Mouse (Mus musculus): ENCODE measurements around the gene Igfbp6.

Gene Igfbp6

DNA sequence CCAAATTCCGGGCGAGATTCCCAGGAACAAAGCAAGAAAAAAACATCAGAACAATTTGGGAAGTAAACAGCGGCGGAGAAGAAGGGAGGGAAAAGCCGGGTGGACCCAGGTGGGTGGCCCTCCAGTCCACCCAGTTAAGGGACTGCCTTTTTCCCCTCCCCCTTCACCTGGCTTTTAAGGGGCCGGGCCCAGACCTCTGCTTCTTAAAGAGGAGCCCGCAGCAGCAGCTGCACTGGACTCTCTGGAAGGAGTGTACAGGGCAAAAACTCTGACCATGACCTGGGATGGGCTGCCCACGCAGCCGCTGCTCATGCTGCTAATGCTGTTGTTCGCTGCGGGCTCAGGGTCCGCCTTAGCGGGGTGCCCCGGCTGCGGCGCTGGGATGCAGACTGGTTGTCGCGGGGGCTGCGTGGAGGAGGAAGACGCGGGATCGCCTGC is at the start of gene Igfbp6:
TSS of gene Igfbp6 (plus strand) at position 89 of the 438 bp plus-strand sequence.
- DNase-seq (ENCODE audit: low read depth) = no peak

DNA sequence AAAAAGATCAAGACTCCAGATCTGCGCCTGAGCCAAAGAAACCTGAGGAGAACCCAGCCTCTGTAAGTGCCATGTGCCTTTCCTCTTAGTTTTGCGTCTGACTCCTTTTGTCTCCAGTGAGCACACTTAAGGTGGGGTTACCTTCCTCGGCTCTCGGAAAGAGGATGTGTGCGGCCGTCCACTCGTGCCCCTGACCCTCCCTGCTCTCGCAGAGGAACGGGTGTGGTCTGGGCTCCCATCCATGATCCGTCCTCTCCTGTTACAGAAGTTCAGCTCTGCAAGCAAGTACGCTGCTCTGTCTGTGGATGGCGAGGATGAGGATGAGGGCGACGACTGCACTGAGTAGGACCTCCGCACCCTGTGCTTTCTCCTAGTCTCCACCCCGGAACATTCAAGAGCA is 49.2 kb upstream of the Igfbp6 start:
- no peak for DNase-seq (ENCODE audit: low read depth)

DNA sequence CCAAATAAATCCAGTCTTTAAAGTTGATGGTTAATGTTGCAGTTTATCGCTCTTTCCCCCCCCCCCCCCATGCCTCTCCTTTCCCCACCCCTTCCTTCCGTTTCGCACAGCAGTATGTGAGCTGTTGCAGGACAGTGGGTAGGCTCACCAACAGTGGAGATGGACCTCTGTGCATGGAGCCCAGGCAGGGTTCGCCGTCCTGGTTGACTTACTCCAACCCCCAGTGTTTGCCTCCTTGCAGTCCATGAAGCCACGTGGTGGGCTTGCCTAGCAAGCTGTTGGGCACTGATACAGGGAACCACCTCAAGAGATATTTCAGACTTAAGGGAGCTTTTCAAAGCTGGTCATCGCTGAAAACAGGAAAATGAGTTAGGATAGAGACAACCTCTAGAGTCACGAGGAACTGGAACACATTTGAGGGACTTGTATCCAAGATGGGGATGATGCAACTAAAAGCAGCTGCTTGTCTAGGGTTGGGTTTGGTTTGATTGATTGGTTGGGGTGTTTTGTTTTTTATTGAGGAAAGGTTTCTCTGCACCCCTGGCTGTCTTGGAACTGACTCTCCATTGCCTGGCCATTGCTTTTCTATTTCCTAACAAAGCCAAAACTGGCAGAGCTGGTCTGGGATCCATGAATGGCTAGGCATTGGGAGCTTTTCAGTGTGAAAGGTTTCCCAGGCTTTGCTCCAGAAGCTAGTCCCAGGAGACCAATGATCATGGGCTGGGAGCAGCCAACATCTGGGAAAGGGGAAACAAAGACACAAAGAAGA is 46.8 kb upstream of the Igfbp6 start:
- no peak for DNase-seq (ENCODE audit: low read depth)

DNA sequence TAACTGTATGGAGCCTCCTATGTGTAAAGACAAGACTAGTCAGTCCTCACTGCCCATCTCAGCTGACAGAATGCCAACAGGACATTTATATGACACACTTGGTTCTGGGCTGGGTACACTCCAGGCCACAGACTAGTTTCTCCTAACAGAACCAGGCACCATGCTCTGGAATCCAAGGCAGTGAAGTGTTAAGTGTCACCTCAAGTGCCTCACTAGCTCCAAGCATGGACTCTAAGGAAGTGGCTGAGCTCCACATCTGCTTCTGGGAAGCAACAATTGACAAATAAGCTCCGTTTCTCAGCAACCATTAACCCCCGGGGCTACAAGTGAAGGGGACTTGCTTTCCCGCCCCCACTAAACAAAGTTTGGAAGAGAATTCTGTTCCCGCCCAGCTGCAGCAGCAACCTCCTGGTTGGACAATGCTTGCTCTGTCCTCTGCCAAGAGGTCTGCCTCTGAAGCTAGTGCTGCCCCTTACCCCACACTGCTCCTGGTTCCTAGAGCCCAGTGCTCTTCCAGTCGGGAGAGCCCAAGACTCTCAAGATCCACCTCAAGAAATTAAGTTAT is 46.1 kb upstream of the Igfbp6 start:
- DNase-seq (ENCODE audit: low read depth) = no peak

DNA sequence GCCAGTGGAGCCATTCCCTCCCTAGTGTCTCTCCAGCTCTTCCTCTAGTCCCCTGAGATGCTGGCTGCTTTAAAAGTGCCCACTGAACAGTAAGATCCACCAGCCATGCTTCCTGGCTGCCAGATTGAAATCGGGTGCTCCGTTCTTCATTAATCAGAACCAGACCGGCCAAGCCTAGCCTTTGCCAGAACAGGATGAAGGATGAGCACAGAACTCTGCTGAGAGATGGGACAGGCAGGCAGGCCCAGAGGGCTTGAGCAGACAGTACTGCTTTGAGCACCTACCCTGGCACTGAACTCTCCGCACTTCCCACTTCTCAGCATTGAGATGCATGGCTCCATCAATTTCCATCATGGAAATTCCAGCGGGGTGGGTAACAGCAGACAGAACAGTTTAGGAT is 44.9 kb upstream of the Igfbp6 start:
- DNase-seq (ENCODE audit: low read depth) = no peak

DNA sequence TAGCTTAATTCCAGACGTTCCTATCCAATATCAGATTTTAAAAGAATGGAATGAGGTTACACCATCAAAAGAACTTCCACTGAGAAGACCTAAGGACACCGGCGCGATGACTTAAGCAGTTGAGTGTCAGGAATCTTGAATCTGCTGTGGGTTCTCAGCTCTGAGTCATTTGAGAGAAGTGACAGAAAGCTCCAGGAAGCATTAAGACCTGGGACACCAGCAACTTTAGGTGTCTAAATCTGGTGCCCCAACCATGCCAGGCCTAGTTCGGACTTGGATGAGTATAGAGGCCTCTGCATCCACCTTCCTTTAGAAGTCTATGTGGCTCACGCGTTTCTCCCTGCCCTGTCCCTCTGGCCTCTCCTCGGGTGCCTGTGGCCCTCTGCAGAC is 44.4 kb upstream of the Igfbp6 start:
- DNase-seq (ENCODE audit: low read depth) = peak; percentile 50

DNA sequence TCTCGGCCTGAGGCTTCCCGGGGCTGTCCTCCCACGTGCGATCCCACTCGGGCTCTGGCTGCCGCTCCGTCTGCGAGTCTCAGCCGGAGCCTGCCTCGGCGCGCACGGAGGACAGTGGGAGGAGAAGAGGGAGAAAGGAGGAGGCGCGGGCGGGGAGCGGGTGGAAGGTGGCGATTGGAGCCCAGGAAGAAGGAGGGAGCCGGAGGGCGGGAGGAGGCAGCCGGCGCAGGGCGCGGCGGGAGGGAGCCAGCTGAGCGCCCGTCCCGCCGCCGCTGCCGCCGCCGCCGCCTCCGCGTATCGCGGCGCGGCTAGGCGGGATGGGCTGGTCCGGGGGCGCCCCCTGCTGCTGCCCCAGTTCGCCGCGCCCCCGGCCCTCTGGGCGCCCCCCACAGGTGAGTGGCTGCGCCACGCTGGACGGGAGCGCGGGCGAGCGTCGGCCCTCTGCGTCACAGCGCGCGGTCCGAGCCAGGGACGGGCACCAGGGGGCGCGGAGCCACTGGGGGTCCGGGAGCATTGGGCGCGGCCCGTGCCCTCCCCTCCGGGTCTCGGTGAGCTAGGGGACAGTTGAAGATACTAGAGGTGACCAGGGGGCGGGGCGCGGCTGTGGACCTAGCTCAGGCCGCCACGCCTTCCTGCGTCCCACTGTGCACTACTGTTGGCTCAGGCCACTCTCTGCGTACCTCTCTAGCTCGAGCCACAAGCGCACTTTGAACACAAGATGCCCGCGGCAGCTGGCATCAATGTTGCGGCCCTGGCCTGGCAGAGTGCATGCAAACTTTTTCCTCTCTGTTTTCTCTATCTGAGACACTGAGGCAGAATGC is 43.8 kb upstream of the Igfbp6 start, which contains the start of gene Tns2:
TSS of gene Tns2 (plus strand) at position 253 of the 821 bp plus-strand sequence.
- peak; percentile 67 for DNase-seq (ENCODE audit: low read depth)

DNA sequence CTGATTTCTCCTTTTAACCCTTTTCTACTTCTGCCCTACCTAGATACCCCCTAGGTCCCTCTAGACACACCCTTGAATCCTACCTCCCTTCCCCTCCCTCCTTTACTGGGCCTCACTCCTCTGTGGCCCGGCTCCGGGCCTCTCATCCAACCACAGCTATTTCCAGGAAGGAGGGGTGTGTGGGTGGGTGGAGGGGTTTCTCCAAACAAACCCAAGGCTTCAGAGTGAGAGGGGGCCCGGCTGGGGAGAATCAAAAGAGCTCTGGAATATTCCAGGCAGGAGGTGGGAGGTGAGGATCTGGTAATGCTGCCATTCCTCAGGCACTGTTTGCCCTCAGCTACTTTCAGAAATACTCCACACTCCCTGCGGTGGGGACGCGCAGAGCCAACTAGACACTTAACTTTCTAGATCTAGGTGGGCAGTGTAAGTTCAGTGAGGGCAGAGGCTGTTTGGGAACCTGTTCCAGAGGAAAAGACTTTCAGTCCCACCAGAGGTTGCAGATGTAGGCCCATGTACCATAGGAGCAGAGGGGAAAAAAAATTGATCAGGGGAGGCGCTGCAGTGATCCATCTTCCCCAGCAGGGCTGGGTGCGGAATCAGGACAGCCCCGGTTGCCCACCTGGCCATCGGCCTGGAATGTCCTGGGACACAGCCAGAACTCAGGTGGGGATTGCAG is 43.0 kb upstream of the Igfbp6 start:
- no peak for DNase-seq (ENCODE audit: low read depth)

DNA sequence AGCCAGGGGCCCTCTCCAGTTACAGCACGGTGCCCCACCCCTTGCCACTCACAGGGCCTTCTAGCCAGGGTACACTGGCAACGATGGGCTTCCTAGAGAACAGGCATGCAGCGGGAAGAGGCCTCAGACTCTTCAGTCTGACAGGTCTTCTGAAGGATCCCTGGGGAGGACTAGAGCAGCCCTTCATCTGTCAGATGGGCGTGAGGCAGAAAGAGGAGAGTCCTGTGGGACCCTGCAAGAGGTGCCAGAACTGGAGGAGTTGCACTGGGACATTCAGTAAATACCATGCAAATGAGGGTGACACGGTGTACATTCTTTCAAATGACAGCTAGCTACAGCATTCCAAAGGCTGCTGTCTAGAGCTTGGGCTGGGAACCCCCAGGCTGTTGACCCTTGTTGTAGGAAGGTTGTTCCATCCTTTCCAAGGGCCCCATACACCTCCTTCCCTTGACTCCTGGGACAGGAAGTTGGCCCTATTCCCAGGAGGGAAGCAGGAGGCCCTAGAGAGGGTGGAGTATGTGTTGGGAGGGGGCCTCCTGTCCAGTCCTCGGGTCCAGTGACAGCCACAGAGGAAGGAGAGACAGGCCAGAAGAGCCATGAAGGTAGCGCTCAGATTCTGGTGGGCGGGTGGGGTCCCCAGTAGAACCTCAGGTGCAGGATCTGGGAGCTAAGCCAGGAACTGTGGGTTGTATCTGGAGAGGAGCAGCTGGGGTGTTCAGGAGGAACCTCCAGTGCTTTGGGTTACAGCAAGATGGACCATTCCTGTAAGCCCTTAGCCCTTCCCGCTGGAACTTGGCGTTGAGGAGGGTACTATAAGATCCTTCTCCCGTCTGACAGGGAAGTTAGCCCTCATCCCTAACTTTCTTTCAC is 42.3 kb upstream of the Igfbp6 start:
- no peak for DNase-seq (ENCODE audit: low read depth)

DNA sequence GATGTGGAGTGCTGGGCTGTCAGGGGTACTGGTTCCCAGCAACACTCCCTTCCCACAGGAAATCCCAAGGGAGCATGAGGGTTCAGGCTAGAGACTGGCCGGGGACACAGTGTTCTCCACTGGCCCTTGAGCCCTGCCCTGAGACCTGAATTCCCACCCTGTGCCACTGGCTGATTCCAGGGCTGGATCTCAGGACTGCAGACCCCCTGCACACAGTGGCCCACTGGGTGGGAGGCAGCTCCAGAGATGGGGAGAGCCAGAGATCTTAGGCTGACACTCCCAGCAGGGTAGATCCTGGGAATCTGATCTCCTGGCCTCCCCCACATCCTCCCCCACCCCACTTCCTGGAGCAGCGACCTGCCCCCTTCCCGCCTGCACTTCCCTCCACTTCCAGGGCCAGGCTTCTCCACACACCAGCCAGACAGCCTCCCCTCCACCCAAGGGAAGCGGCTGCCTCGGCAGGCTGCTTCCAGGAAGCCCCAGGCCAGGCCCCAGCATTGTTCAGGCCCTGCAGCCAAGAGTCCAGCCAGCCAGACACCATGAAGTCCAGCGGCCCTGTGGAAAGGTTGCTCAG is 41.5 kb upstream of the Igfbp6 start:
- no peak for DNase-seq (ENCODE audit: low read depth)

DNA sequence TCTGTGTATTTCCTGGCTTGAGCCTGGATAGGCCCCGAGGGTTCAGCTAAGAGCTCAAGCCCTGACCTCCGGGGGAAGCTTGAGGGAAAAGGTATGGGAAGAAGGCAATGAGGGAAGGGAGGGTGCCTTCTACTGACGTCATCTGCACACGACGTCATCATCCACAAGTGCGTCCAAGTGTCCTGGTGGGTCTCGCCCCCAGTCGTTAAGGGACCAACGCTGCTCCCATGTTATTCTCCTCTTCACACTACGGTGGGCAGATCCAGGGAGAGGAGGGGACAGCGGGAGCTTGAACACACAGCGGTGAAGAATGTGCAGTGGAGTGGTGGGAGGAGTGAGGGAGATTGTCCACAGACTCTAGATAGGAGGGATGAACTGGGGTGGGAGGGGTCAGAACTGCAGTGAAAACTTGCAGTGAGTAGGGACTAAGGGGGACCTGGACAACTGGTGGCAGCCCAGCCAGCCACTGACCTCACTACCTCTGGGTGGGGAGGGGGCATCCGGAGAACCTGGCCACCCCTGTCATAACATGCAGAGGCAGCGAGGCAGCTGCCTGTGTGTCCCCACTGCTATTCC is 40.7 kb upstream of the Igfbp6 start:
- no peak for DNase-seq (ENCODE audit: low read depth)

DNA sequence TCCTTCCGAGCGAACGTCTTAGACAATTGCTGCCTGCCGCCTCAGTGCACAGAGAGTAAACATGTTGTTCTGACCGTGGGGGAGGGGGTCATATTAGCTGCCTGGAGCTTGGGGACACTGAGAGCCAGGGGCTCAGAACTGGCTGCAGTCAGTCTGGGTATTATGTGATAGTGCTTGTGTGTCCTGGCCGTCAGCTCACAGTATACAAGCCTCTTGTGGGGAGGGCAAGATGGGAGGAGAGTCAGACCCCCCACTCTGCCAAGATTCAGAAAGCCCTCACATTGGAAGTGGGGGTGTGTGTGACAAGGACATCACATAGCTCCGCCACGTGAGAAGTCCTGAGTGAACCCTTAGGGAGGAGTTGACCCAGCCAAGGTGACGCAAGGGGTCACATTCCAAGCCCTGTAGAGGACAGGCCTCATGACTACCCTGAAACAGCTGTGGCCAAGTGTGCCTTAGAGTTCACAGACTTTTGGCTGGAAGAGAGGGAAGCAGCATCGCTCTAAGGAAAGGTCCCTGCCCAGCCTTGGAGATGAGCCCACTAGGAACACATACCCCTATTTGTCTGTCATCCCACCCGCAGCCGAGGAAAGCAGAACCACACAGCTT is 40.1 kb upstream of the Igfbp6 start:
- no peak for DNase-seq (ENCODE audit: low read depth)

DNA sequence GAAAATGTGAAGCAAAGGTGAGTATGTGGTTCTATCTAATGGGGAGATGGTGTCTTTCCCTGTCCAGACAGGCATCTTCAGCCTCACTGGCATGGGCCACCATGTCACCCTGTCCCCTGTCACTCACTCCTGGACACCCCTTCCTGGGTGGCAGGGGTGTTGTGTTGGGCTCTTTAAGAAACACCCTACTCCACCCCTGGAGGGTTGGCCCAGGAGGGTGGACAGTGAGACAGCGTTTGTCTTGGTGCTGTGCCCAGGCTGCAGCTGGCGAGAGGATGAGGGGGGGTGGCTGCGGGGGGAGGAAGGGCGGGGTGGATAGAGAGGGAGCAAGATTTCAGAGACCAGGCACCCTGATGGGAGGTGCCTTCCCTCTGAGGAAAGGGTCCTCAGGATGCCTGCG is 38.8 kb upstream of the Igfbp6 start:
- DNase-seq (ENCODE audit: low read depth) = peak; percentile 68

DNA sequence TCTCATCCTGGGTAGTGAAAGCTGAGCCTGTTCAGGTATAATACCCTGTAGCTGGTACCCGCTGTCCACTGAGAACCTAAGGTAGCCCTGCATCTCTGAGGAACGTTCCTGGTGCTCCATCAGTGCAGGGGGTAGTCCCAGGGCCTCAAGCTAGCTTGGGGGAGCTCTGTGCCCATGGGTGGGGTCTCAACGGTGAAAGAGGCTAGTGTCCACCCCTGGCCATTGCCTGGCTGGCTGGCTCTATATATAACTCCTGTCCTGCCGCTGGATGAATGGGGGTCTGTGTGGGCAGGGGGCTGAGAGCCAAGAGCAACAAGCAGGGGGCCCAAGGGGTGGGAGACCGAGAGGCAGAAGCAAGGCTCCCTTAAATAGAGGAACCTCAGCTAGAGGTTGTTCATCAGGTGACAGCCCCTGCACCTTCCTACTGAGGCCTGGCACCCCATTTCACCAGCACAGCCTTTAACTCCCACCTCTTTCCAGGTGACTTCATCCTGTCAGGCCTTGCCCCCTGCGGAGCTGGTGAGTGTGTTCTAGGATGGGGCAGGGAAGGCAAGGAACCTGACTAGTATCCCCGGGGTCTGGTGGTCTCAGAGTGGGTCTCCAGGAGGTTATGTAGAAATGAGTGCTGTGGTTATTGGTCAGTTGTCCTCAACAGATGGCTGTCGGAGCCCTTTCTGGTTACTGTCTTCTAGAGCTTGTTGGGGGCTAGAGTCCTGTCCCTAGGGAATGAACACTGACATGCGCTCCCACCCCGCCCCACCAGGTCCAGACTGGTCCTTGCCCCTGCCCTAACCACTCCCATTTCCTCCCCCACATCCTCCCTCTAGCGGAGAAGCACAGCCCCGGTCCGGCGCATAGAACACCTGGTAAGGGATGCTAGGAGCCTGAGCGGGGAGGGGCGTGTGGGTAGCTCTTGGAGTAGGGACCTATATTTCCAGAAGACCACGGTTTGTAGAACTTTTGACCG is 38.1 kb upstream of the Igfbp6 start:
- DNase-seq (ENCODE audit: low read depth) = peak; percentile 45

DNA sequence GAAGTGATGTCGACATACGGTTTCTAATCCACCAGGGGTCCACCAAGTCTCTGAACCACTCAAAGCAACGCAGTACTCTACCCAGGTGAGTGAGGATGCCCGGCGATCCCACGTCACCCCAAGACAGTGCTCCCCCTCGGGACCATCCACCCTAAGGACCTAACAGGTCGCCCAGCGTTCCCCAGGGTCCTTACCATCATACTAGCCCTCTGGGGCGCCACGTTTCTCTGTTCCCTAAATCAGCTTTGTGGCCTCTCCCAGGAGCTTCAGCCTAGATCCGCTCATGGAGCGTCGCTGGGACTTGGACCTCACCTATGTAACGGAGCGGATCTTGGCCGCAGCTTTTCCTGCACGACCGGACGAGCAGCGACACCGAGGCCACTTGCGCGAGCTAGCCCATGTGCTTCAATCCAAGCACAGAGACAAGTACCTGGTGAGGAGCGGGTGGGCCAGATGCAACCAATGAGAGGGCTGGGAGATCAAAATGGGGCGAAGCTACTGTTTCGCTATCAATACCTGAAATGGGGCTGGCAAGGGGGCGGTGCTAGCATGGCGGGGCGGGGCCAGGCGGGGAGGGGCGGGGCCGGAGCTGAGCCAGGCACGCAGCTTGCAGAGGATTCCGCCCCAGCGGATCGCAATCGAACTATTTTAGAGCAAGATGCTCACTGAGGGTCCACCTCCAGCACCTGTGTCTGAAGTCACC is 37.3 kb upstream of the Igfbp6 start:
- DNase-seq (ENCODE audit: low read depth) = no peak

DNA sequence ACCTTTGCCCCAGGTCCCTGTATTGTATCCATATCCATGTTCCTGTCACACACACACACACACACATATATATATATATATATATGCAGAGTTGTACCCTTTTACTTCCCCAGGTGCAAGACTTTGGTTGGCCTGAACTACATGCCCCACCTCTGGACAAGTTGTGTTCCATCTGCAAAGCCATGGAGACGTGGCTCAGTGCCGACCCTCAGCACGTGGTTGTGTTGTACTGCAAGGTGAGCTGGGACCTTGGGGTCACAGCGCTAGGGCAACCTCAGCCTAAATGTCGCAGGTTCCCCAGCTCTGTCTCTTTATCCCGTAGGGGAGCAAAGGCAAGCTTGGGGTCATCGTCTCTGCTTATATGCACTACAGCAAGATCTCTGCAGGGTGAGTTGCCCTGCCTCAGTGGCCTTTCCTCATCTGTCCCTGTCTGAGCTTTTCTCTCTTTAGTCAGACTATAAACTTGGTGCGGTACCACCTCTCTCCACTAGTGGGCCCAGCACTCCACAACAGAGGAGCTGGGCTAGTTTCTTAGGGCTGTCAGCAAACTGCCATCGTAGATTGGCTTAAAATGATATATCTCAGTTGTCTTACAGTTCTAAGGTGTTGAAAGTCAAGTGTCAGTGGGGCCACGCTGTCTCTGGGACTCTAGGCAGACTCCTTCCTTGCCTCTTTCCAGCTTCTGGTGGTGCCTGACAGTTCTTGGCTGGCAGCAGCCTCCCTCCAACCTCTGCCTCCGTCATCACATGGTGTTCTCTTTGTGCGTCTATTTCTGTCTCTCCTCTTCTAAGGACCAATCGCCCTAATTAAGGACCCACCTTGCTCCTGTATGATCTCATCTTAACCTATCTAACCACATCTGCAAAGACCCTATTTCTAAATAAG is 36.2 kb upstream of the Igfbp6 start:
- peak; percentile 75 for DNase-seq (ENCODE audit: low read depth)

Data from 416B (cell line).